Mouse (Mus musculus): ENCODE measurements around the gene Rtkn.

Rtkn gene

DNA sequence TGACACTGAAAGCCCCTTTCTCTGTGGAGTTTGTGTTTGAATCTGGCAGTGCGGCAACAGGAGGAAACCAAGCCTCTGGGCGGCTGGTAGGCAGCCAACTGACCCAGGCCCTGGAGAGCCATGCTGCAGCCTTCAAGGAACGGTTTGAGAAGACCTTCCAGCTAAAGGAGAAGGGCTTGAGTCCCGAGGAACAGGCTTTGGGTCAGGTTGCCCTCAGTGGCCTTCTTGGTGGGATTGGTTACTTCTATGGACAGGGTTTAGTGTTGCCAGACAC is 18.2 kb upstream of the Rtkn start:
- DNase-seq: no peak

DNA sequence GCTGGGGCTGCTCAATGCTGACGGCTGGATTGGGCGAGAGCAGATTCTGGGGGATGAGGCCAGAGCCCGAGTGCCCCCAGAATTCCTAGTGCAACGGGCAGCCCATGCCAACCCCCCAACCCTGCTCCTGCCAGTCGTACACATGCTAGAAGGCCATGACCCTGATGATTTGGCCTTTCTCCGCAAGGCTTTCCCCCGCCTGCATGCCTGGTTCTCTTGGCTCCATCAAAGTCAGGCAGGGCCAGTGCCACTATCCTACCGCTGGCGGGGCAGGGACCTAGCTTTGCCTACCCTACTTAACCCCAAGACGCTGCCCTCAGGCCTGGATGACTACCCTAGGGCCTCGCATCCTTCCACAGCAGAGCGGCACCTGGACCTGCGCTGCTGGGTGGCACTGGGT is 17.6 kb upstream of the Rtkn start:
- DNase-seq: no peak

DNA sequence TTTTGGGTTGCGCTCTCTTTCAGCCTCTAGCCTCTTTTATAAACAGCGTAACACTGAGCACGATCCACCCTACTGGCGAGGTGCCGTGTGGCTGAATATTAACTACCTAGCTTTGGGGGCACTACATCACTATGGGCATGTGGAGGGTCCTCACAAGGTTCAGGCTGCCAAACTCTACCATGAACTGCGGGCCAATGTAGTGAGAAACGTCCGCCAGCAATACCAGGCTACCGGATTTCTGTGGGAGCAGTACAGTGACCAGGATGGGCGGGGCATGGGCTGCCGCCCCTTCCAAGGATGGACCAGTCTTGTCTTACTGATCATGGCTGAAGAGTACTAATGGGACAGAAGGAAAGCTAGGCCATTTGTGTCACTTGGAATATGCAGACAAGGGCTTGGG is 16.9 kb upstream of the Rtkn start:
- no peak for DNase-seq

DNA sequence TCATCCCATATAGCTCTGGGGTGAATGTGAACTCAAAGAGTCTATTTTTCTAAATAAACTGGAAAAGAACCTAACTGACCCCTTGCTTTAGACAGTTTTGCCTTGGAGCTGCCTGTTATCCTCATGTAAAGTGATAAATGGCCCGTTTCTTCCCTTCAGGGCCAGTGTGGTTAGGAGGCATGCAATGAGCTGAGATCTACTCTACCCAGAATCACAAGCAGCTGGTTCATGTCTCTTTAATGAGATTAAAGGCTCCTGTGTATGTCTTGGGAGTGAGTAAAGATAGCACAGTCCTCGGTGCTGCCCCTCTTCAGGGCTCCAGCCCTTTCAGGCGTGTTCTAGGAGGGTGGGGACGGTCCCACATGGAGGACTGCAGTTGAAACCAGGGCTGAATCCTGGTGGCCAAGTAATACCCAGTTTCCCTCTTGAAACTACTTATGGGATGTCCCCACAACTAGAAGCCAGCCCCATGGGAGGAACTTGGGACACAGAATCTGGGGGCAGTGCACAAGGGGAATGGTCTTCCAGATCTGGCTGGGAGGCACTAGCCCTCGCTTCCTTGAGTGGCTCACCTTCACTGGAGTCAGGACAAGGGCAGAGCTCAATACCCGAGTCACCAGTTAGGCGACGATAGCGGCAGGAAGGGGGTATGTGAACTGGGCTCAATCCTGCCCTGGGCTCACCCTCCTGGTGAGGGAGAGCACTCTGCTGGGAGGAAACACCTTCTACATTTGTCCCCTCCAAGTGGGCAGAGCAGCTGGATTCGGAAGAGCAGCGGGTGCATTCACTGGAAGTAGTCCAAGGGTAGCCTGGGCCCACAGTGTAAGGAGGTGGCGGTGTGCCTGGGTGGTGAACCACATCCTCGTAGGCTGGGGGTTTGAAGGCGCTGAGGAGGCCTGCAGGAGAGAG is 16.2 kb upstream of the Rtkn start:
- DNase-seq: no peak

DNA sequence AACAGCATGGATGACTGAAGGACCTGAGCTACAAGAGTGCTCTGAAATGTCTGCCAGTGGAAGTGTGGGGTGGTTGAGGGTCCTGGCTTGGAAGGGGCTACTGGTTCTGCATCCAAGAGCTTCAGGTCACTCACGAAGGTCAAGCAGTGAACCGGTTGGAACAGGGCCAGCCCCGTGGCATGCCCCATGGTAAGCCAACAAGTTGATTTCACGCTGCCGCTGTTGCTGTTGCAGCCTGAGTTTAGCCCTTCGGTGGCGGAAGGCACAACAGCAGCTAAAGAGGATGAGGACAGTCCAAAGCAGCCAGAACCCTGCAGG is 15.6 kb upstream of the Rtkn start:
- peak in 1 of 2 experiments; percentile 34 for DNase-seq

DNA sequence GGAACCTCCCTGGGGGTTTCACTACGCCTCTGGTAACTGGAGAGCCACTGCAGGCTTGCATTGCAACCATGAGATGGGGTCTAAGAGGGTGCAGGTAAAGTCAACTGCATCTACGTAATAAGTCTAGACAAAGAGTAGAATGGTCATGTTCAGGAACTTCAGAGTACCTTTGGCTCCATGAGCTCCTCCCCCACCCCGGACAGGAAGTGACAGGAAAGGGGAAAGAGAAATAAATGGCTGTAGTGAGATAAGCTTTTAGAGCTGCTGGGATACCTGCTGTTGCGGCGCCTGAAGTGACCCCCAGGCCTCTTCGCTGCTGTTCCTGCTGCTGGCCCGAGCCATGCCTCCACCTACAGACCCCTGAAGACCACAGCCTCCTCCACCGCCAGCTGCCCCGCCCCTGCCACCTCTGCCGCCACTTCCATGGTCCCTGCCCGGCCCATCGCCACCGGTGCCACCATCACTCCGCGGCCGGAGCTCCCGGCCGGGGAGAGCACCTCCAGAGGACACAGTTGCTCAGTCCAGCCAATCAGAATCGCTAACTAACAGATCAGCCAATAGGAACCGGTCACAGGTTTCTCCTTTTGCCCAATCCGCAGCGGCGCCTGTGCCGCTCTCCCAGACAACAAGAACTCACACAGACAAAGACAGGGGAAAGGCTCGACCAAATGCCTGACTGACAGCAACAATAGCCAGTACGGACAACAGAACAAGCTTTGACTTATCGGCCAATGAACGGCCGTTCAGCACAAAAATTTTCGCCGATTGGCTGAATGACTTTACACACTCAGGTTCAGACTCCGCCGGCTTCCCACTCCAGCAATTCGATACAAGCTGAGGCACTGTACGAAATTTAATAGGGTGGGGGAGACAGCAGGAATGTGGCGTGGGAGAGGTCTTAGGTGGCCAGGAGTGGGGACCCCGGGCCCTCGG is 14.1 kb upstream of the Rtkn start, which contains the start of gene Wbp1:
Gene Wbp1, minus strand, starts transcription at position 630 of the 933 bp plus-strand sequence.
- peak; percentile 95 to 98 for DNase-seq

DNA sequence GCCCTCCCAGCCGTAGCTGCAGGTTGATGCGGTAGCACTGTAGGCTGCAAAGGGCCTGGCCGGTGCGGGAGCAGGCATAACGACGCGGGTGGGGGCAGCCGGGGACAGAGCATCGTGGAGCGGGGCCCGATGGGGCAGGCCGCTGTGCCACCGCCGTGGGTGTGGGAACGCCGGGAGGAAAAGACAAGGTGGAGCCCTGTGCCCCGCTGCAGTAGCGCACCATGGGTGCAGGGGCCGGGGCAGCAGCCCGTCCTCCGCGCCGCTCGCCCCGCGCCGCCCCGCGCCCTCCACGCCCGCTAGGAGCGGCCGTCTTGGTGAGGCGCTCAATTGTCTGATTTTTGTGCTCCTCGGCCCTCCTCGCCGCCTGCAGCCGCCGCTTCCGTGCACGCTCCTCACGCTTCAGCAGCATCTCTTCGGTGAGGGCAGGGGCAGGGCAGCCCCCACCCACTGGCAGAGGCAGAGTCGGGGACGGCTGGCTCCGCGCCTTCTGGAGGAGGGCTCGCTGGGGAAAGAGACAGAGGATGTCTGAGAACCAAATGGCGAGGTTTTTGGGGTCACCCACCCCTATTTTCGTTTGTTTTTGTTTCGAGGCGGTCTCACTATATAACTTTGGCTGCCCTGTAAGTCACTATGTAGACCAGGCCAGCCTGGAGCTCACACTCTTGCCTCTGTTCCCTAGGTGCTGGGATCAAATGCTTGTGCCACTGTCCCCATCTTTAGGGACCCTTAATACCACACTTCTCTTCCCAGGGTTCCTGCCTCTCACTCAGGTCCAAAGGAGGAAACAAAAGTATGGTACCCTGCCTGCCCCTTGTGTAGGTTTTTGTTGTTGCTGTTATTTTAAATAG is 13.2 kb upstream of the Rtkn start:
- no peak for DNase-seq

DNA sequence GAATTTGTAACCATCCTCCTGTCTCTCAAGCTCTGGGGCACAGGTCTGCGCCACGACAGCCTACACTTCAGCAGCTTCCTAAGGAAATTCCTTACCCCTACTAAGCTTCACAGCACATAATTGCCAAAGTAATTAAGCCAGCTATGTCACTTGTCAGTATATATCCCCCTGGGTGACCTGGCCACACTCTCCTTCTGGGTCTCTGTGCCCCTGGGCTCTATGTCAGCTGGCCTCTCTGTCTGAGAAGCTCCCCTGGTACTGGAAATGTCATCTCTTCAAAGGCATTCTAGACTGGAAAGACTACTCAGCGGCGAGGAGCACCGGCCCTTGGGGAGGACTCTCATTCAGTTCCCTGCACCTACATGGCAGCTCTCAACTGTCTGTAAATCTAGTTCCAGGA is 12.3 kb upstream of the Rtkn start:
- DNase-seq: no peak

DNA sequence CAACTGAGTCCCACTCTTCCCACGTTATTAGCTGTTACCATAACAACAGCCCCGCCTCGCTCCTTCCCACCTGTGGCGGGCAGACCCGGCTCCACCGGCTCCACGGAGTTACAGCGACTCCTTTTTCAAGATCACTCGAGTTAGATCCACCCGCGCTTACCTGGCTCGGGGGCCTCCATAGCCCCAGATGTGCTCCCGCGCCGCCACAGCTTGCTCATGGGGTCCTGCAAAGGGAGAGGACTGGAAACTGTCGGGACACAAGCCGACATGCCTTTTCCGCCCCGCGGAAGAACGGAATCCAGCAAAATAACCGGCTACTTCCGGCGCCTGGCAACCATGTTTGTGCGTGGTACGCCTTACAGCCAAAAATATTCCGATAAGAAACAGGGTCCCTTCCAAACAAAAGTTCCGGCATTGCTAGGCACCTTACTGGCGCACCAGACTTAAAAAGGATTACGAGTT is 10.4 kb upstream of the Rtkn start:
- peak; percentile 95 to 96 for DNase-seq

DNA sequence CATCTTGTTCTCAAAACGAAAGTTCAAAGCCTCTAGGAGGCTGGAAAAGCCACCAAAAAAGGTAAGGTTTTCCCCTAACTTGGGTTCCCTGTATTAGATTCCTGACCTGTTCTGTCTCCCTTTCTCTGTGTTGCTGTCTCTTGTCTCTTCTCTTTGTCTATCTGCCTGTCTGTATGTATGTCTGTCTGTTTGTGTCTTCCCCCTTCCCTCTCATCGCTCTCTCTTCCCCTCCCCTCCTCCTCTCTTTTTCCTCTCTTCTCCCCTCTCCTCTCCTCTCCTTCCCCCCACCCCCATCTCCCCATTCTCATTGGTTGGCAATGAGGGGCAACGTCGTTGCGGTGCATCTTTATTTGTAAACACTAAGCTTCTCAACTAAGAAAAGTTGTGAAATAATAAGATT is 9.9 kb upstream of the Rtkn start, which contains the start of gene Ino80b:
Gene Ino80b, minus strand, starts transcription at position 101 of the 400 bp plus-strand sequence.
- DNase-seq: no peak

DNA sequence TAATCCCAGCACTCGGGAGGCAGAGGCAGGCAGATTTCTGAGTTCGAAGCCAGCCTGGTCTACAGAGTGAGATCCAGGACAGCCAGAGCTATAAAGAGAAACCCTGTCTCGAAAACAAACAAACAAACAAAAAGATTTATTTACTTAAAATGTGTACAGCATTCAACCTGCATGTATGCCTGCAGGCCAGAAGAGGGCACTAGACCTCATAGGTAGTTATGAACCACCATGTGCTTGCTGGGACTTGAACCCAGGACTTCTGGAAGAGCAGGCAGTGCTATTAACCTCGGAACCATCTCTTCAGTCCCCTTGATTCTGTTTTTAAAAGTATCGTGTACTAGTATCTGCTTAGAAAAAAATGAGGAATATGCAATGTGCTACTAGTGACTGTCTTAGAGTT is 7.8 kb upstream of the Rtkn start:
- no peak for DNase-seq

DNA sequence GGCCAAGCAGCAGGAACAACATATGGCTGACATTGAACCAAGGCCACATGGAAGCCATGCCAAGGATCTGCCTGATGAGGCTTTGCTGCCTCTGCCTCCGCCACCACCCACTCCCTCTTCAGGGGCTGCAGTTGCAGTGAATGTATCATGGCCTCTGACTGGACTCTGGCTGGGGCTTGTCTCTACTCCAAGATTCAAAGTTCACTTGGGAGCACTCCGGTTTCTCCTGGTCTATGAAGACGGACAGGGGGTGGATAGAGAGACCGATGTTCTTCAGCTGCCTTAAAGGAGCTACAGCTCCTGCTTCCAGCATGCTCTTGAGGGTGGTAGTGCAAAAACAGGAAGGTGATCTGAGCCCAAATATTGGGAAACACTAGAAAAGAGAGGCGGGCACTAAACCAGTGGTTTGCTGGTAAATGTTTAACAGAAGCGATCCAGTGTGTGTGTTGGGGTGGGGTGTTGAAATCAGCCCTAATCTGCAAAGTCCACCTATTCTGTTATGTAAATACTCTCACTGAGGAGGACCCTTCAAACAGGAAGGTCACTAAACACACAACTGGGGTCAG is 3.7 kb upstream of the Rtkn start:
- DNase-seq: peak; percentile 45 to 56

DNA sequence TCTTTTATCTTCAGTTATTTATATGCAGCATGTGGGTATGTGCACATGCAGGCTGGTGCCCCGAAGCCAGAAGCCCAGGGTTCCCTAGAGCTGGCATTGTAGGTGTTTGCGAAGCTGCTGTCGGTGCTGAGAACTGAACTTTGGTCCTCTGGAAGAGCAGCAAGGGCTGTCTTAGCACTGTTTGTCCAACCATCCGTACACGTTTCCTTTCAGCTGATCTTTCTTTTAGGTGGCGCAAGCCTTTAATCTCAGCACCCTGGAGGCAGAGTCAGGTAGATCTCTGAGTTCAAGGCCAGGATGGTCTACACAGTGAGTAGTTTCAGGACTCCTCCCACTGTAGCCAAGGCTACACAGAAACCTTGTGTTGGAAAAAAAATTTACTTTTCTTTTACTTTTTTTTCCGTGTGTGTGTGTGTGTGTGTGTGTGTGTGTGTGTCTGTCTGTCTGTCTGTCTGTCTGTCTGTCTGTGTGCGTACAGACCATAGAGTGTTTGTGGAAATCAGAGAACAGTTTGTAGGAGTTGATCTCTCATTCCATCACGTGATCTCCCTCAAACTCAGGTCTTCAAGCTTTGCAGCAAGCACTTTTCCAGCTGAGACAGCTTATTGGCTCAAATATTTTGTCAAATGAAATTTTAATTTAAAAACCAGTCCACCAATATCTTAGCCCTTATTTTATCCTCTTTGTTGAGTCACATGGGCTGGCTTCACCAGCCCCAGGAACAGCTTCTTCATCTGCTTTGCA is 2.9 kb upstream of the Rtkn start:
- no peak for DNase-seq

DNA sequence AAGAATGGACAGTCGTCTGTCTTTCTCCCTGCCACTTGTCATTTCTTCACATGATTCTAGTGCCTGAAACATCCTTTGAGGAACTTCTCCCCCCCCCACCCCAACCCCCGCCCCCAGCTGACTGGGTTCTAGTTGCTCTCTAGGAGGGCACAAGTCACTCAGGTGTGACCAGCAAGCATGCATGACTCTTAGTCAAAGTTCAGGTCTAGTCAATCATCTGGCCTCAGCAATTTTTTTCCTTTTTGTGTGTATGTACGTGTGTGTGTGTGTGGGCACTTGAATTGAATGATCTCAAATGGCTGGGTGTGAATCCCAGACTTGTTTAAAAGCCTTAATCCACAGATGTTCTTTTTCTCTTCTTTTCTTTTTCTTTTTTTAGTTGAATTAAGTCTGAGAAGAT is 1.0 kb upstream of the Rtkn start:
- no peak for DNase-seq

DNA sequence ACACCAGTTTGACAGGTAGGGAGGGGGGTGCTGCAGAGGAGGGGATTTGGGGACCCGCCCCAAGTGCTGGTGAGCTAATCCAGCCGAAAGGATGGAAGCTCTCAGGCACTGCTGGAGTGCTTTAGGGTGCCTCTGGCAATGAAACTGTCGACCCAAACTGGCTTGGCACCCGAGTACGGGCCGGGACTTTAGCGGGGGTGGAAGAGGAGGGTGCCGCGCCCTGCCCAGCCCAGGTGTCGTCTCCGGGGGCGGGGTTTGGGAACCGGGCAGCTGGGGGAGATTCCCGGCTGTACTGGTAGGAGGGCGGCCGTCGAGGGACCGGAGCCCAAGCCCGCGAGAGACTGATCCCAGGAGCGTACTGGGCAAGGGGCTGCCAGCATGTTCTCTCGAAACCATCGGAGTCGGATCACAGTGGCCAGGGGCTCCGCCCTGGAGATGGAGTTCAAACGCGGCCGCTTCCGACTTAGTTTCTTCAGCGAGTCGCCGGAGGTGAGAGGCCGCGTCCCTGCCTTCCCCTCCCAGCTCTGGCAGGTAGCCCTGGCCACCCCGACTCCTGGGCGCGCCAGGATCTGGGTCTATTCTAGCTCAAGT is 403 bp downstream of the Rtkn start:
- peak; percentile 70 to 82 for DNase-seq

DNA sequence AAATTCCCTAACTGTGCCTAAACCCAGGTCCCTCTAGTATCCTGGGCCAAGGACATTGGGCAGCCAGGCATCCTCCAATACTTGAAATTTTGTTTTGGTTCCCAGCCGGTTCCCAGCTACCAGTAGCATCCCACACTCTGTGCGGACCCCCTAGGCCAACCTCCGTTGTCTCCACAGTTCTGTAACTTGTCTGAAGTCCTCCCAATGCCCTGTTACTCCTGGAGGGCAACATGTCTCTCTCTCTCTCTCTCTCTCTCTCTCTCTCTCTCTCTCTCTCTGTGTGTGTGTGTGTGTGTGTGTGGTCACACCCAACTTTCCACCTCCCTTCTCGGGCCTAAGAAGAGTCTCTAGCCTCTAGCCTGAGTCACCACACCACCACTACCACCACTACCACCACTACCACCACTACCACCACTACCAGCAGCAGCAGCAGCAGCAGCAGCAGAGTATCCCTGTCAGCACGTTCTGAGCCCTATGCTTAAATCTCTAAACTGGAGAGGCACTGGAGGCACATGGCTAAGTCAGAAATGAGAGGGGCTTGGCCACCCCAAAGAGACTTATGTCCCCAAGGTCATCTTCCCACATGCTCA is 1.1 kb downstream of the Rtkn start:
- DNase-seq: no peak

DNA sequence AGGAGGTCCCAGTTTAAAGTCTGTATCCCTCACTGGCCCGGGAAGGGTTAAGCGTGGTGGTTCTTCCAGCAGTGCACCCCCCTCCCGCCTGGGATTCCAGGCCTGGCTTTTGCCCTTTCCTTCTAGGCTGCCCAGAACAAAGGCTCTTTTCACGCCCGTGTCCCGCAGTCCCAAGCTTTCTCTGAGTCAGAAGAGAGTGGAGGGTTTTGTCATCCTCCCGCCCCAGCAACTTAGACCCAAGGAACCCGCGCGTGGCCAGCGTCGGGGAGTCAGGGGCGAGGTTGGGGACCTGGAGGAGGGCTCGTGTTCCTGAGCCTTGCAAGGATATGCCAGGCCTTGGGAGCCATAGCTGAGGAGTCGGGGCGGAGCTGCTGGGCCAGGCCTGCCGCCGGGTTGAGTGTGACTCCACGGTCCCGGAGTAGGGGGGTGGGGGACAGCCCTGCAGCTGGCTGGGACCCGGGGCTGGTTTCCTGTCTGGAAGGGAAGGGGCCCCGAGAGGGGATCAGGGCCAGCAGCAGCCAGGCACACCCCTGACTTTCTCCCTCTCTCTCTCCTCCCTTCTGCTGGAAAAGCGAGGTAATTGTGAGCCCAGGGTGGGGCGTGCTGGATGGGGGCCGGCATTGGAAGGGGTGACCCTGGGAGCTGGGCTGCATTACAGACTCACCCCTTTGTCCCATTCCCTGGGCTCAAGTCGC is 1.8 kb downstream of the Rtkn start:
- peak; percentile 76 to 86 for DNase-seq

DNA sequence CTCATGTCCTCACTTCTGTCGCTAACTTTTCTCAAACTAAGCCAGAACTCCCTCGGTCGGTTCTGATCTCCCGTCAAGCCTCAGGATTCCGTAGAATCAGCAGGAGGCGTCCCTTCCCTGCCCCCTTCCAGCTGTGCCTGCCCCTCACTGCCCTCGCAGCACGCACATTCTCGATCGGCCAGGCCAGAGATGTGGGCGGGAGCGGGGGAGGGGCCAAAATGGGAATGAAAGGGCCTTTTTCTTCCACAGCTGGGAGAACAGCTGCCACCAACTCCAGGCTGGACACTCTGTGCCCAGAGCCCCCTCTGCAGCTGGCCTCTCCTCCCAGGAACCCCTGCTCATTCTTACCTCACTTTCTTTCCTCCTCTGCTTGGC is 2.3 kb downstream of the Rtkn start:
- peak; percentile 92 to 95 for DNase-seq

DNA sequence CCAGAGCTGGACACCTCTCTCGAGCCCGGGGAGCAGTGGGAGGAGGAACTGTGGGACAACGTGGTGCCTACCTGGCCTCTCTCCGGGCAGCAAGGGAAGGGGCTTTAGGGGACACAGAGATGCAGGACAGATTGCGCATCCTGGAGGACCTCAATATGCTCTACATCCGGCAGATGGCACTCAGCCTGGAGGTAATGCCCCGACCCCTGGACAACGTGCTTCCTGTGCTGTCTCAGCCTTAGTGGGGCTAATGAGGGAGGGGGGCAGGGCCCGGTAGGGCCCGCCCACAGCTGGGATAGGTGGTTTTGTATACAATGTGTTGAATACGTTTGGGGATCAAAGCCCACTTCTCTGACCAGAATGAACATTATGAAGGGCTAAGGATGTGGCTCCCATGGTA is 2.8 kb downstream of the Rtkn start:
- DNase-seq: peak; percentile 49 to 62

DNA sequence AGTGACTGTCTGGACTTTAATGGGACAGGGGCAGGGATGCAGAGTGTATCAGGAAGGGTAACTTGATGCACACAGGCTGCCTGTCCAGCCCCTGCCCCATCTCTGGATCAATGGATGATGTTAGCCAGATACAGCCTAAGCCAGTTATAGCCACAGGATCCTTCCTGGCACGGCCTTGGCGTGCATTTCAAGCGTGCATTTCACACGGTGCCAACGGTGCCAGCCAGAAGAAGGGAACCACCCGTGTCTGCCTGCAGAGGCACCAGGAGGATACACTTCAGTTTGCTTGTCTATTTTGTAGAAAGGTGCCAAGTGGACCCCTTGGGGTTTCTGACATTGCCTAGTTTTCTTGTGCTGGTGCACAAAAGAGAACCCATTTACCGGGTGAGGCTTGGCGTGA is 4.8 kb downstream of the Rtkn start:
- DNase-seq: no peak

DNA sequence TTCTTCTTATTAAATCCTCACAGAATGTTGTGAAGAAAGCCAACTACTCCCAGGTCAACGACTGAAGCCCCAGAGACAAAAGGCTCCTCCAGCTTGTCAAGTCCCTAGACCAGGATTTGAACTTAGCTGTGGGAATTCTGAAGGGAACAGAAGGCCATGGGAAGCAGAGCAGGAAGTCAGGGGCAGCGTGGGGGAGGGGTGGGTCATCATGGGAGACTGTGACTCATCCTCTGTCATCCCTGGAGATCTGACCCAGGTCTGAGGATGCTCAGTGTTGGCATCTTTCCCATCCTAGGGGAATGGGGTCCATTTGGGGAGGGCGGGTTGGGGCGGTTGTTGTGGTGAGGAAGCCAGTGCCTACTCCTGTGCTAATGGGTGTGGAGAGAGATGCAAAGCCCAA is 6.4 kb downstream of the Rtkn start:
- DNase-seq: no peak

Data from lung, postnatal 4 days (tissue).